Mouse (Mus musculus) cerebellum, adult 2 months (tissue): Measurements from ENCODE around the gene Nalcn. TPM values are rescaled to one million over a fixed set of nuclear protein-coding genes. Genes with fewer than 3 reads are reported as not detected.

ENCODE experiments used
- DNase-seq, 2 experiments: peaks; one replicate each; pipeline ENCODE4 v3.0.0; 2021
- H3K27ac ChIP-seq: fragments of 200-500 bp; 2 replicates; pipeline ENCODE4 v1.5.1; 2012; ENCODE audit warnings: low read length, control low read depth, inconsistent platforms; ENCODE audit not compliant: insufficient read depth
- H3K27me3 ChIP-seq: fragments of 200-500 bp; 2 replicates; pipeline ENCODE4 v1.6.1; 2012; ENCODE audit warnings: inconsistent platforms, mild to moderate bottlenecking, low read length, moderate library complexity; ENCODE audit not compliant: control insufficient read depth, insufficient read depth
- H3K4me1 ChIP-seq: fragments of 200-500 bp; 2 replicates; pipeline ENCODE4 v1.6.1; 2011; ENCODE audit warnings: low read length; ENCODE audit not compliant: control insufficient read depth, insufficient read depth
- H3K4me3 ChIP-seq: fragments of 200-500 bp; replicated peaks from 2 replicates; pipeline ENCODE3; 2011; ENCODE audit warnings: mild to moderate bottlenecking, low read depth, low read length, control low read depth; ENCODE audit not compliant: insufficient read depth
- CTCF ChIP-seq: fragments of 200-500 bp; IDR thresholded peaks from 2 replicates; pipeline ENCODE4 v1.5.1; 2011; ENCODE audit warnings: low read depth, mild to moderate bottlenecking, control low read depth, low read length, moderate library complexity, borderline replicate concordance; ENCODE audit not compliant: insufficient read depth
- POLR2A ChIP-seq: fragments of 200-500 bp; IDR thresholded peaks from 2 replicates; pipeline ENCODE4 v1.6.1; 2011; ENCODE audit warnings: low read length, control low read depth, borderline replicate concordance; ENCODE audit not compliant: insufficient read depth
- WGBS: fragments of 180-500 bp; shearing (Covaris S2); methylation state at CpG from one replicate; pipeline ENCODE4 v1.1.7; 2018; 5-methylcytosine and 5-hydroxymethylcytosine counted together
- polyA plus RNA-seq: library from polyadenylated mRNA; depleted of rRNA; stranded (reverse); fragments of >200 nt; gene quantifications from 2 replicates; pipeline ENCODE4 v1.2.3, GENCODE M21; 2012

Gene Nalcn
- polyA plus RNA-seq, 1 experiment = 32.1 TPM

GRCm38 (mm10) chr14:123554936-123555335, 72.0 kb downstream of the Nalcn start:
- TF ChIP-seq POLR2A = no peak
- WGBS = 44% methylated on average over 4 of the region's 4 CpGs
- peak in 1 of 2 experiments; percentile 18 for DNase-seq
- Histone ChIP-seq H3K27ac (no peak overlapping the region), H3K4me1 (no peaks in the 10 kb centered on the region), H3K4me3 (no peak overlapping the region), H3K27me3 (no peaks in the 10 kb centered on the region)

- Histone ChIP-seq H3K4me3 (no peak overlapping the region), H3K27me3 (no peaks in the 10 kb centered on the region), H3K27ac (no peak overlapping the region), H3K4me1 (no peaks in the 10 kb centered on the region)
- TF ChIP-seq POLR2A (no peak), CTCF (no peak)
- DNase-seq = no peak
These were observed 84.6 kb downstream of the Nalcn start for GRCm38 (mm10) chr14:123542362-123542761.

DNA sequence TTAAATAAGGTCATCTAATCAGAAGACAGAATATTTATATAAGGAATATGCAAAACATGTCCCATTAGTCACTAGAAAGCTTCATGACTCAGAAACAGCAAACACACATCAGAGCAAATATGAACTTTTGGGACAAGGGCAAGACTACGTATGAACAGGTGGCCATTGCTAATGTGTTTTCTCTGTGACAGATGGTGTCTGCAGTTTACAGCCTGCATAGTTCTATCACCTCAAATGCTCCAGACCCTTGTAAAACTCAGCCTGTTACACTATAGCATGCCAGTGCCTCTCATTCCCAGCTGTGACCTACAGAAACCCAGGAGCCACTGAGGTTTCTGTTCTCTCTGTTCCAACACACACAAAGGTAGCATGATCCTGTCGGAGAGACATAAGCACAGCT, 91.3 kb downstream of the Nalcn start:
- Histone ChIP-seq H3K27ac (no peak overlapping the region), H3K4me3 (no peak overlapping the region), H3K4me1 (0 out of 2 replicates have a peak, but pooled peaks cover 3% of the 10 kb centered on the region), H3K27me3 (no peaks in the 10 kb centered on the region)
- peak; percentile 21 to 56 for DNase-seq
- 28% methylated on average over 2 of the region's 2 CpGs for WGBS
- no peak for TF ChIP-seq CTCF
- no peak for TF ChIP-seq POLR2A

DNA sequence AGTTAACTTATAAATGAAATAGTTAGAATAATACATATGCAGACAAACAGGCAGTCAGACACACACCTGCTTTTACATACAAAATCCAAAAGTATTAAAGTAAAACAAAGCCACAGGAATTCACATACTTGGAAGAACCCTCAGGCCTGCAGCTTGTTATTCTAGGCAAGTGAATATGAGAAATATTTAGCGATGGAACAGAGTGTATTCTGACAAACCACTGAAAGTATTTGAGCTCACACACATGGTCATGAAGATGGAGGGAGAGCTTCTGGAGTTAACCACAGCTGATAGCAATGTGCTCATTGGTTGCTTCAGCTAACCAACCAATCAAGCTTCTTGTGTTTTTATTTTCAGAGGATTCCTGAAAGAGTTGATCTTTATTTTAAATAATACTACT, 93.9 kb downstream of the Nalcn start:
- Histone ChIP-seq H3K27me3 (no peaks in the 10 kb centered on the region), H3K4me3 (no peak overlapping the region), H3K4me1 (0 out of 2 replicates have a peak, but pooled peaks cover 3% of the 10 kb centered on the region), H3K27ac (no peak overlapping the region)
- 74% methylated on average over 1 of the region's 1 CpGs for WGBS
- TF ChIP-seq POLR2A (no peak), CTCF (no peak)
- no peak for DNase-seq

DNA sequence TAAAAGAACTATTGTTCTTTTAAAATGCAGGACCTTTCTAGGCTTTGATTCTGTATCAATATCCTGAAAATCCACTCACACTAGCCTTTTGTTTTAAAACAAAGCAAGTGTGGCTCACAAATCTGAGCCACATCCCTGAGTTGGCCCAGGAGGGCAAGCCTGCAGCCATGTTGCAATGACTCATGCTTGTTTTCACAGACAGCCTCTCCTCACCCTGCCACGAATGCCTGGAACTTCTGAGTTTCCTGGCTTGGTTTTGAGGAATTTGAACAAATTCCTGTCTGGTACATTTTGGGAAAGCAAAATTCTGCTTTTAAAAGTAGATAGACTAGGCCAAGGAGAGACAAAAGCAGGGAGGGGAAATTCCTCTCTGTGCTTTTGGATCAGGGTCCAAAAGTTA, 95.7 kb downstream of the Nalcn start:
- peak in 1 of 2 experiments; percentile 18 for DNase-seq
- Histone ChIP-seq H3K4me3 (no peak overlapping the region), H3K4me1 (0 out of 2 replicates have a peak, but pooled peaks cover 3% of the 10 kb centered on the region), H3K27ac (no peak overlapping the region), H3K27me3 (no peaks in the 10 kb centered on the region)
- 12% methylated on average over 1 of the region's 1 CpGs for WGBS
- TF ChIP-seq POLR2A (no peak), CTCF (no peak)

DNA sequence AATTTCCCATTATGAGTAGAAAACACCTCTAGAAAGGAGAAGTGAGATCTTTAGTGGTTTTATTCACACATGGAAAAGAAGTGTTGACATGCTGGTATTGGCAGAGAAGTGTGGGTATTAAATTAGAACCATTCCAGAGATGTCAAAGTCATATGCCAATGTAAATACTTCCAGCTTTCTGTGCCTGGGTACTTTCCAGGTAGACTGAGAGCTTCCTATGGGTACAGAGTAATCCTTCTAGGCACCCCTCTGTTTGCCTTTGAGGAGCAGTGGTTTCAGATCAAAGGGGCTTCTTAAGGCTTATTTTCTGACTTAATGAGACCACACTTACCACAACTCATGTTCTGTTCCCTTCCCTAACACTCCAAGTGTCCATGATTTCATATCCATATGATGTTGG, 97.8 kb downstream of the Nalcn start:
- DNase-seq = no peak
- TF ChIP-seq CTCF (no peak), POLR2A (no peak)

GRCm38 (mm10) chr14:123513376-123514141, 113.4 kb downstream of the Nalcn start:
- no peak for DNase-seq
- WGBS = 29% methylated on average over 8 of the region's 8 CpGs
- no peaks in the 10 kb centered on the region for H3K27me3 ChIP-seq
- no peak overlapping the region for H3K27ac ChIP-seq
- H3K4me1 ChIP-seq = no peaks in the 10 kb centered on the region
- no peak for TF ChIP-seq POLR2A
- no peak overlapping the region for H3K4me3 ChIP-seq

More for the DNA sequence above, 97.8 kb downstream of the Nalcn start:
- no peak overlapping the region for H3K27ac ChIP-seq
- no peaks in the 10 kb centered on the region for H3K4me1 ChIP-seq
- no peak overlapping the region for H3K4me3 ChIP-seq
- H3K27me3 ChIP-seq = no peaks in the 10 kb centered on the region

DNA sequence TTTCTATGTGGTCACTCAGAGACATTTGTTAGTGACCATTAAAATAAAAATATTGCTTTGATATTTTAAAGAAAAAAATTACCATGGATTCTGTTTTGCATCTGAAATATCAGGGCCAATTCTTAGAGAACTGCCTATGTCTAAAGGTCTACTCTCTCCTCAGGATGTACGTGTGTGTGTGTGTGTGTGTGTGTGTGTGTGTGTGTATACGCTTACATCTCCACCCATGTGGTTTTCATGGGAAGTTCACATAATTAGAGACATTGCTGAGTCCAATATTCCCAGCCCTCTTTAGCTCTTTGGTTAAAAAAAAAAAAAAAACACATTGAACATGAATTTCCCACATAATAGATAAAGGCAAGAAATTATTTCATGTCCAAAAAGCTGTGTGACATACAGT, 114.0 kb downstream of the Nalcn start:
- TF ChIP-seq POLR2A = no peak
- no peak for TF ChIP-seq CTCF
- no peaks in the 10 kb centered on the region for H3K27me3 ChIP-seq
- WGBS = 71% methylated on average over 2 of the region's 2 CpGs
- no peaks in the 10 kb centered on the region for H3K4me1 ChIP-seq
- H3K4me3 ChIP-seq = no peak overlapping the region
- DNase-seq = no peak
- no peak overlapping the region for H3K27ac ChIP-seq

- H3K27ac ChIP-seq = no peak overlapping the region
- no peak overlapping the region for H3K4me3 ChIP-seq
- no peak for DNase-seq
- H3K4me1 ChIP-seq = no peaks in the 10 kb centered on the region
- TF ChIP-seq POLR2A (no peak), CTCF (no peak)
- no peaks in the 10 kb centered on the region for H3K27me3 ChIP-seq
These were observed 131.4 kb downstream of the Nalcn start for GRCm38 (mm10) chr14:123495544-123495943.
